Mouse (Mus musculus): ENCODE data around the gene Olfr17. TPM values are rescaled to one million over a fixed set of nuclear protein-coding genes. Genes with fewer than 3 reads are reported as not detected.
"Not testable (repeated sequence)": the region's sequence is repeated elsewhere in the genome, so short reads cannot be mapped to it uniquely, and the experiment has no call there.

Gene Olfr17
- 0.18 TPM in 1 of 2 replicates, not detected in the other for polyA plus RNA-seq (2014; fragmentation: Nextera tagmentation; extraction: Ambion mirVana)

- Histone ChIP-seq H3K4me3 (ENCODE audit: low read depth, low read length) (no peak within 1 kb of the TSS), H3K9me3 (ENCODE audit: control insufficient read depth, low read length) (no peaks in the 10 kb centered on the region), H3K27me3 (replicated peaks; ENCODE audit: control insufficient read depth, insufficient read depth, low read length) (no peaks in the 10 kb centered on the region), H3K4me1 (ENCODE audit: control insufficient read depth, insufficient read depth, low read length) (no peaks in the 10 kb centered on the region), H3K9ac (ENCODE audit: low read depth, low read length) (no peak within 1 kb of the TSS), H3K36me3 (ENCODE audit: control insufficient read depth, insufficient read depth, low read length) (no peaks in the 10 kb centered on the region), H3K4me2 (ENCODE audit: low read depth, low read length) (no peak within 1 kb of the TSS), H3K27ac (replicated peaks; ENCODE audit: low read depth, low read length) (no peak within 1 kb of the TSS)
- 31% methylated on average over 1 of the region's 1 CpGs for WGBS
- DNase-seq (ENCODE audit: low spot score) (no peak), ATAC-seq (ENCODE audit: low read depth) (no peak)
Observed at GRCm38 (mm10) chr7:107092920-107093319, at the start of gene Olfr17. Gene Olfr17 (plus strand): TSS chr7:107093220.

DNA sequence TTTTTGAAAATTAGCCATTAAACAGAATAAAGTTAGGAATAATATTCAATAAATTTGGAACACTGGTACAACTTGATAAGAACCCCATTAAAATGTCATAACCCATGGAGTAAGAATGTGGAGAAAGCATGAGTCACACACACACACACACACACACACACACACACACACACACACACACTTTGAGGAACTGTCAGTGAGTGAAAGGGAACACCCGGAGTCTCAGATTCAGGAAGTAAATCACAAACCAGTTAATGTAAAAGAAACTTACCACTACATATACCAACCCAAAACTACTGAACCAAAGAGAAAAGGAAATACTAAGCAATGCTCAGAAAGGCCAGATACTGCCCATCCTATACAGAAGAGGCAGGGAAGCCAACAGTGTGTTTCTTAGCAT is 48.6 kb upstream of the Olfr17 start:
- WGBS, result 73% methylated on average over 1 of the region's 1 CpGs
- ATAC-seq (ENCODE audit: low read depth), result no peak

GRCm38 (mm10) chr7:107045833-107046232 is 47.2 kb upstream of the Olfr17 start:
- Histone ChIP-seq H3K4me2 (ENCODE audit: low read depth, low read length) (no peak overlapping the region), H3K36me3 (ENCODE audit: control insufficient read depth, insufficient read depth, low read length) (no peaks in the 10 kb centered on the region), H3K4me1 (ENCODE audit: control insufficient read depth, insufficient read depth, low read length) (no peaks in the 10 kb centered on the region), H3K9ac (ENCODE audit: low read depth, low read length) (no peak overlapping the region), H3K27ac (replicated peaks; ENCODE audit: low read depth, low read length) (no peak overlapping the region), H3K27me3 (replicated peaks; ENCODE audit: control insufficient read depth, insufficient read depth, low read length) (no peaks in the 10 kb centered on the region), H3K9me3 (ENCODE audit: control insufficient read depth, low read length) (no peaks in the 10 kb centered on the region), H3K4me3 (ENCODE audit: low read depth, low read length) (no peak overlapping the region)
- WGBS, result 5% methylated on average over 5 of the region's 5 CpGs
- DNase-seq (ENCODE audit: low spot score) (peak; percentile 51), ATAC-seq (ENCODE audit: low read depth) (no peak)

More for the DNA sequence above, 48.6 kb upstream of the Olfr17 start:
- H3K9ac ChIP-seq (ENCODE audit: low read depth, low read length), result no peak overlapping the region
- no peaks in the 10 kb centered on the region for H3K27me3 ChIP-seq (replicated peaks; ENCODE audit: control insufficient read depth, insufficient read depth, low read length)
- no peaks in the 10 kb centered on the region for H3K36me3 ChIP-seq (ENCODE audit: control insufficient read depth, insufficient read depth, low read length)
- DNase-seq (ENCODE audit: low spot score), result no peak
- H3K4me3 ChIP-seq (ENCODE audit: low read depth, low read length), result no peak overlapping the region
- H3K4me2 ChIP-seq (ENCODE audit: low read depth, low read length), result no peak overlapping the region
- H3K4me1 ChIP-seq (ENCODE audit: control insufficient read depth, insufficient read depth, low read length), result no peaks in the 10 kb centered on the region
- no peak overlapping the region for H3K27ac ChIP-seq (replicated peaks; ENCODE audit: low read depth, low read length)
- H3K9me3 ChIP-seq (ENCODE audit: control insufficient read depth, low read length), result no peaks in the 10 kb centered on the region

DNA sequence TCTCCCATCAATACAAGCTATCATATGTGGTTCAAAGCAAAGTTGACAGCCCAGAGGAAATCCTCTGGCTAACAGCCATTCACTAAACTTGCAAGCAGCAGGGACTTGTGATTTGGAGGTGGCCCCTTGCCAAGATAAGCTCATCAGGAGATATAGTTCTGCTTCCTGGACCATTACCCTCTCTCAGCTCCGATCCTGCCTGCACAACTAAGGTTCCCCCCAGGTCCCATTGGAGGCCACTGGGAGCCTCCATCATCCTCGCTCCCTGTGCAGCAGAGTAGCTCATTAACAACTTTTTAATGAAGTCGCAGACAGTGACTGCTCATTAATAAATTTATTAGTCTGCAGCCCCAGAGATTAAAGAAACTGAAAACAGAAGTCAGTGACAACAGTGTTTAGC is 45.4 kb upstream of the Olfr17 start:
- no peaks in the 10 kb centered on the region for H3K9me3 ChIP-seq (ENCODE audit: control insufficient read depth, low read length)
- H3K4me2 ChIP-seq (ENCODE audit: low read depth, low read length), result no peak overlapping the region
- no peaks in the 10 kb centered on the region for H3K36me3 ChIP-seq (ENCODE audit: control insufficient read depth, insufficient read depth, low read length)
- peak; percentile 60; the same call in 1 of the 2 replicates for ATAC-seq (ENCODE audit: low read depth)
- DNase-seq (ENCODE audit: low spot score), result peak; percentile 16
- no peak overlapping the region for H3K4me3 ChIP-seq (ENCODE audit: low read depth, low read length)
- WGBS, result 52% methylated on average over 3 of the region's 3 CpGs
- no peak overlapping the region for H3K27ac ChIP-seq (replicated peaks; ENCODE audit: low read depth, low read length)
- H3K4me1 ChIP-seq (ENCODE audit: control insufficient read depth, insufficient read depth, low read length), result no peaks in the 10 kb centered on the region
- no peak overlapping the region for H3K9ac ChIP-seq (ENCODE audit: low read depth, low read length)
- H3K27me3 ChIP-seq (replicated peaks; ENCODE audit: control insufficient read depth, insufficient read depth, low read length), result no peaks in the 10 kb centered on the region

DNA sequence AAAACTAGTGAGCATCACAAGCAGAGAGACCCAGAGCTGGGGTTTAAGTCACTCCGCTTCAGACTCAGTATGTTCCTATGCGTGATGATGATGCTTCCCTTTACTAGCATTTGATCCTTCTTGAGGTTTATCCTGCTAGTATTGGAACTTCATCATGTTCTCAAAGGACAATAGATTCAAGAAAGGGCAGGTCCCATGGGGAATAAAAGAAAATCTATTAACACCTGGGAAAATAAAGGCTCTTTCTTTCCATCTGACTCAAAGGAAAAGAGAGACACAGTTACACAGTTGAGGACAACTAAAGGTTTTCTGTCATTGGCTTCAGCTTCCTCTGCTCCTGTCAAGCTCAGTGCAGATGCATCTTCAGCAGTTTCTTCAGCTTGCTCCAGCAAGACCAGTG is 22.3 kb upstream of the Olfr17 start, which contains the start of gene Olfr714:
Olfr714 (plus strand) TSS at position 301 of the 400 bp plus-strand sequence.
- no peak within 1 kb of the TSS for H3K27ac ChIP-seq (replicated peaks; ENCODE audit: low read depth, low read length)
- no peaks in the 10 kb centered on the region for H3K27me3 ChIP-seq (replicated peaks; ENCODE audit: control insufficient read depth, insufficient read depth, low read length)
- DNase-seq (ENCODE audit: low spot score), result no peak
- 89% methylated on average over 2 of the region's 2 CpGs for WGBS
- 0 out of 2 replicates have a peak, but pooled peaks cover 4% of the 10 kb centered on the region for H3K9me3 ChIP-seq (ENCODE audit: control insufficient read depth, low read length)
- no peaks in the 10 kb centered on the region for H3K36me3 ChIP-seq (ENCODE audit: control insufficient read depth, insufficient read depth, low read length)
- H3K9ac ChIP-seq (ENCODE audit: low read depth, low read length), result no peak within 1 kb of the TSS
- ATAC-seq (ENCODE audit: low read depth), result no peak
- no peaks in the 10 kb centered on the region for H3K4me1 ChIP-seq (ENCODE audit: control insufficient read depth, insufficient read depth, low read length)
- no peak within 1 kb of the TSS for H3K4me2 ChIP-seq (ENCODE audit: low read depth, low read length)
- no peak within 1 kb of the TSS for H3K4me3 ChIP-seq (ENCODE audit: low read depth, low read length)

GRCm38 (mm10) chr7:107110269-107110668 is 17.2 kb downstream of the Olfr17 start, which contains the start of gene Olfr715b:
Gene Olfr715b (minus strand): TSS chr7:107110369.
- not testable (repeated sequence) for H3K4me3 ChIP-seq (ENCODE audit: low read depth, low read length); ATAC-seq (ENCODE audit: low read depth); H3K9ac ChIP-seq (ENCODE audit: low read depth, low read length); DNase-seq (ENCODE audit: low spot score); H3K4me2 ChIP-seq (ENCODE audit: low read depth, low read length); H3K4me1 ChIP-seq (ENCODE audit: control insufficient read depth, insufficient read depth, low read length); H3K36me3 ChIP-seq (ENCODE audit: control insufficient read depth, insufficient read depth, low read length); H3K27me3 ChIP-seq (replicated peaks; ENCODE audit: control insufficient read depth, insufficient read depth, low read length); H3K27ac ChIP-seq (replicated peaks; ENCODE audit: low read depth, low read length); H3K9me3 ChIP-seq (ENCODE audit: control insufficient read depth, low read length)
- 80% methylated on average over 1 of the region's 2 CpGs for WGBS

GRCm38 (mm10) chr7:107130983-107131382 is 38.0 kb downstream of the Olfr17 start, which contains the start of gene Olfr715:
Gene Olfr715 (minus strand): TSS chr7:107131083.
- DNase-seq (ENCODE audit: low spot score); H3K9ac ChIP-seq (ENCODE audit: low read depth, low read length); H3K9me3 ChIP-seq (ENCODE audit: control insufficient read depth, low read length); H3K27ac ChIP-seq (replicated peaks; ENCODE audit: low read depth, low read length); H3K27me3 ChIP-seq (replicated peaks; ENCODE audit: control insufficient read depth, insufficient read depth, low read length); H3K4me2 ChIP-seq (ENCODE audit: low read depth, low read length); ATAC-seq (ENCODE audit: low read depth); H3K4me3 ChIP-seq (ENCODE audit: low read depth, low read length); H3K4me1 ChIP-seq (ENCODE audit: control insufficient read depth, insufficient read depth, low read length); H3K36me3 ChIP-seq (ENCODE audit: control insufficient read depth, insufficient read depth, low read length): not testable (repeated sequence)
- WGBS, result 90% methylated on average over 2 of the region's 3 CpGs

GRCm38 (mm10) chr7:107138027-107138426 is 45.0 kb downstream of the Olfr17 start, which contains the start of gene Olfr716:
Gene Olfr716 (plus strand): TSS chr7:107138327.
- H3K4me3 ChIP-seq (ENCODE audit: low read depth, low read length); H3K9ac ChIP-seq (ENCODE audit: low read depth, low read length); H3K27me3 ChIP-seq (replicated peaks; ENCODE audit: control insufficient read depth, insufficient read depth, low read length); ATAC-seq (ENCODE audit: low read depth); DNase-seq (ENCODE audit: low spot score); H3K4me1 ChIP-seq (ENCODE audit: control insufficient read depth, insufficient read depth, low read length); H3K4me2 ChIP-seq (ENCODE audit: low read depth, low read length); H3K27ac ChIP-seq (replicated peaks; ENCODE audit: low read depth, low read length); H3K36me3 ChIP-seq (ENCODE audit: control insufficient read depth, insufficient read depth, low read length); H3K9me3 ChIP-seq (ENCODE audit: control insufficient read depth, low read length): not testable (repeated sequence)
- 62% methylated on average over 2 of the region's 2 CpGs for WGBS

Data from embryonic facial prominence, embryonic 14.5 days (tissue).